Mouse (Mus musculus): ENCODE results near the gene Hspbp1.

DNA sequence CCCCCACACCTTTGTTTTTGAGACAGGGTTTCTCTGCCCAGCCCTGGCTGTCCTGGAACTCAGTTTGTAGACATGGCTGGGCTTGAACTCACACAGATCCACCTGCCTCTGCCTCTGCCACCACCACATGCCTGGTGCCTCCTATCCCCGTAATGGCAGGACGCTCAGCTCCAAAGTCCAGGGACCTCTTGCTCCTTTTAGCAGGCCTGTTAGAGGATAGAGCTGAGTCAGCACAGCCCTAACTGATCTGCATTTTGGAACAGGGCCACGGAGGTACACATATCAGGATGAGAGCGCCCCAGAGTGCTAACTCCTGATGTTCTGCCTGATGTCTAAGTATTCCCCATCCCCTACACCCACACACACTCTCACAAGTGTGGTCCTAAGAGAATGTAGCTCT, 53.8 kb downstream of the Hspbp1 start, which contains the start of gene Tmem86b:
- TF ChIP-seq POLR2A (IDR thresholded peaks at IDR 0.05; ENCODE audit: borderline replicate concordance, low read depth, low read length), result no peak
- TF ChIP-seq CTCF (IDR thresholded peaks at IDR 0.05; ENCODE audit: low read depth, low read length), result no peak
